Mouse (Mus musculus) small intestine, adult 2 months (tissue): ENCODE data around the gene Hist3h2ba.

ENCODE experiments used
- CTCF ChIP-seq: fragments of 200-500 bp; IDR thresholded peaks from 2 replicates; pipeline ENCODE4 v1.5.1; 2012; ENCODE audit warnings: low read depth, mild to moderate bottlenecking, control low read depth, inconsistent platforms, low read length, moderate library complexity, mixed read lengths; ENCODE audit not compliant: insufficient replicate concordance, insufficient read length; ENCODE audit errors: extremely low read depth
- POLR2A ChIP-seq: fragments of 200-500 bp; IDR thresholded peaks from 2 replicates; pipeline ENCODE4 v1.6.1; 2012; ENCODE audit warnings: low read depth, mild to moderate bottlenecking, control low read depth, inconsistent platforms, low read length, moderate library complexity

- TF ChIP-seq CTCF (no peak), POLR2A (no peak)
Measured at GRCm38 (mm10) chr11:58913776-58914175, 34.9 kb upstream of the Hist3h2ba start.
